Mouse (Mus musculus): ENCODE data around the gene Scai. TPM values are rescaled to one million over a fixed set of nuclear protein-coding genes. Genes with fewer than 3 reads are reported as not detected.
A peak's percentile ranks its signal among the peaks of the same experiment; 100 is the strongest.

Scai gene
- total and polyA plus RNA-seq, 2 experiments from 2014 or later, result 11.6 to 68.6 TPM

DNA sequence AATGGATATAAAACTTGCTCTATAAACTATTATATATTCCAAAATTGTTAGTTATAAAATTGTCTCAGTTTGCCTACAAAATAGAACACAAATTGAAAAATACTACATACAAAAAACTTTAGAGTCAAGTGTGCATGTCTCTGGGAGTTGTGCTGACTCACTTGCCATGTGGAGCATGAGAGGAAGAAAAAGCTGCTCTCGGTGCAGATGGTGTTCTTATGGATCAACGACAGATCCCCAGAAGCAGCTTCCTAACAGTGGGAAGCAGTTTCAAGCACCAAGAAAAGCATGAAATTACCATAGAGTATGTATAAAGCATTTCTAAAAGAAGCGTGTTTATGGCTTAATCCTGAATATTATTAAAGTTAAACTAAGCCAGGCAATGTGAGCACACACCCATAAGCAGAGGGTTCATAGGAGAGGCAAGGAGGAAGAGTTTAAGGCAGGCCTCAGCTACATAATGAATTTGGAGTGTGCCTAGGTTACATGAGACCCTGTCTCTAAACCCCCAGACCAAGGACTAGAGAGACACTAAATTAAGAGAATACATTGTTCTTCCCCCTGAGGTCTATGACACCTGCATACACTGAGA is 48.1 kb downstream of the Scai start:
- 54% methylated on average over 3 of the region's 3 CpGs for WGBS
- no peak for TF ChIP-seq CTCF (IDR thresholded peaks at IDR 0.05; ENCODE audit: low read depth)
- no peak overlapping the region for H3K4me2 ChIP-seq (ENCODE audit: low read depth)
- H3K36me3 ChIP-seq (ENCODE audit: insufficient read depth), result no peaks in the 10 kb centered on the region
- H3K27ac ChIP-seq (ENCODE audit: low read depth, low read length), result no peak overlapping the region; the same call in 1 of the 2 replicates
- no peaks in the 10 kb centered on the region for H3K27me3 ChIP-seq (ENCODE audit: insufficient read depth, low read length)
- H3K9me3 ChIP-seq (ENCODE audit: low read length), result no peaks in the 10 kb centered on the region
- H3K4me3 ChIP-seq (ENCODE audit: low read depth, low read length), result no peak overlapping the region
- peak; percentile 84 for ATAC-seq
- H3K4me1 ChIP-seq (ENCODE audit: insufficient read depth), result no peaks in the 10 kb centered on the region
- no peak overlapping the region for H3K9ac ChIP-seq
- peak; percentile 55 for DNase-seq

GRCm38 (mm10) chr2:39140586-39141455 is 49.7 kb downstream of the Scai start:
- 79% methylated on average over 7 of the region's 7 CpGs for WGBS
- Histone ChIP-seq H3K4me1 (ENCODE audit: insufficient read depth) (no peaks in the 10 kb centered on the region), H3K9ac (no peak overlapping the region), H3K27ac (ENCODE audit: low read depth, low read length) (no peak overlapping the region), H3K4me3 (ENCODE audit: low read depth, low read length) (no peak overlapping the region), H3K9me3 (ENCODE audit: low read length) (no peaks in the 10 kb centered on the region), H3K27me3 (ENCODE audit: insufficient read depth, low read length) (no peaks in the 10 kb centered on the region), H3K4me2 (ENCODE audit: low read depth) (no peak overlapping the region), H3K36me3 (ENCODE audit: insufficient read depth) (no peaks in the 10 kb centered on the region)
- ATAC-seq (no peak), DNase-seq (no peak)
- no peak for TF ChIP-seq CTCF (IDR thresholded peaks at IDR 0.05; ENCODE audit: low read depth)

GRCm38 (mm10) chr2:39129526-39130326 is 60.8 kb downstream of the Scai start:
- no peak for TF ChIP-seq CTCF (IDR thresholded peaks at IDR 0.05; ENCODE audit: low read depth)
- Histone ChIP-seq H3K9me3 (ENCODE audit: low read length) (no peaks in the 10 kb centered on the region), H3K4me1 (ENCODE audit: insufficient read depth) (no peaks in the 10 kb centered on the region), H3K27ac (ENCODE audit: low read depth, low read length) (0 out of 2 replicates have a peak overlapping the region, but pooled peaks have one; percentile 46), H3K36me3 (ENCODE audit: insufficient read depth) (peaks cover 3% of the 10 kb centered on the region; the same call in 1 of the 2 replicates), H3K4me3 (ENCODE audit: low read depth, low read length) (no peak overlapping the region), H3K27me3 (ENCODE audit: insufficient read depth, low read length) (no peaks in the 10 kb centered on the region), H3K4me2 (ENCODE audit: low read depth) (no peak overlapping the region), H3K9ac (no peak overlapping the region)
- 45% methylated on average over 3 of the region's 3 CpGs for WGBS
- ATAC-seq (peak; percentile 71), DNase-seq (peak; percentile 80)

DNA sequence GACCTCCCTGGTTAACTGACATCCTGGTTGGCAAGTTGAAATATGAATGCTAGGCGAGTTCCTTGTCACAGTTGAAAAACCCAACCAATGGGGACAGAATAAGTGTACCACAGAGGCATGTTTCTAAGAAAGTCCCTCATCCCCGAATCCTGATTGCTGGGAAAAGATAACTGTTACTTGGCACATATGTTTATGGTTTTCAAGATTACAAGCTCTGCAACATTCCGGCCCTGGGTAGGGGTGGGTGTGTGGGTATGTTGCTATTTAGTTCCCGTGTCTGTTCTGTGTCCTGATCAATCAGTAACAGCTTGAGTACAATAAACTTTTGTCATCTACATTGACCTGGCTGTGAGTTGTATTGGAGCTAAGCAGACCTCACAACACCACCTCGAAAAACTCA is 66.4 kb downstream of the Scai start:
- no peak overlapping the region for H3K27ac ChIP-seq (ENCODE audit: low read depth, low read length)
- no peaks in the 10 kb centered on the region for H3K27me3 ChIP-seq (ENCODE audit: insufficient read depth, low read length)
- H3K4me3 ChIP-seq (ENCODE audit: low read depth, low read length), result no peak overlapping the region
- ATAC-seq (no peak), DNase-seq (no peak)
- TF ChIP-seq CTCF (IDR thresholded peaks at IDR 0.05; ENCODE audit: low read depth), result no peak
- no peaks in the 10 kb centered on the region for H3K4me1 ChIP-seq (ENCODE audit: insufficient read depth)
- 87% methylated on average over 5 of the region's 5 CpGs for WGBS
- H3K36me3 ChIP-seq (ENCODE audit: insufficient read depth), result peaks cover 30% of the 10 kb centered on the region
- no peaks in the 10 kb centered on the region for H3K9me3 ChIP-seq (ENCODE audit: low read length)
- no peak overlapping the region for H3K9ac ChIP-seq
- H3K4me2 ChIP-seq (ENCODE audit: low read depth), result no peak overlapping the region

DNA sequence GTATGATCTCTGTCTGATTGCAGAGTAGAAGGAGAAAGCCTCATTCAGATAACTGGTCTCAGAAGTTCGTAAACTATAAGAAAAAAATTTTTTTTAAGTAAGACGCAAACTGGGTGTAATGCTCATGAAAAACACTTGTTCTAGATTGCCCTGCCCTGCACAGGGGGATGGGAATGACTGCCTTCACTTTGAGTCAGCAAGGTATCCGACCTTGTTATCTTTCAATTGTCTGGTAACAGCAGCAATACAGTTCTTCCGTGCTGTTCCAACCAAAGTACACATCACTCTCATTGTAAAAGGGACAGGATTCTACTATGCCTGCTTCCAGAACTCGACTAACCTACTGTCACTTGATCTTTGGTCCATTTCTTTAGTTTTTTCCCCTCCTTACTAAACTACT is 69.4 kb downstream of the Scai start:
- no peak for TF ChIP-seq CTCF (IDR thresholded peaks at IDR 0.05; ENCODE audit: low read depth)
- no peak overlapping the region for H3K4me2 ChIP-seq (ENCODE audit: low read depth)
- DNase-seq (no peak), ATAC-seq (no peak)
- H3K36me3 ChIP-seq (ENCODE audit: insufficient read depth), result peaks cover 50% of the 10 kb centered on the region
- H3K27ac ChIP-seq (ENCODE audit: low read depth, low read length), result no peak overlapping the region
- no peaks in the 10 kb centered on the region for H3K4me1 ChIP-seq (ENCODE audit: insufficient read depth)
- no peak overlapping the region for H3K4me3 ChIP-seq (ENCODE audit: low read depth, low read length)
- H3K9ac ChIP-seq, result no peak overlapping the region
- WGBS, result 92% methylated on average over 5 of the region's 5 CpGs
- H3K27me3 ChIP-seq (ENCODE audit: insufficient read depth, low read length), result no peaks in the 10 kb centered on the region
- H3K9me3 ChIP-seq (ENCODE audit: low read length), result no peaks in the 10 kb centered on the region

DNA sequence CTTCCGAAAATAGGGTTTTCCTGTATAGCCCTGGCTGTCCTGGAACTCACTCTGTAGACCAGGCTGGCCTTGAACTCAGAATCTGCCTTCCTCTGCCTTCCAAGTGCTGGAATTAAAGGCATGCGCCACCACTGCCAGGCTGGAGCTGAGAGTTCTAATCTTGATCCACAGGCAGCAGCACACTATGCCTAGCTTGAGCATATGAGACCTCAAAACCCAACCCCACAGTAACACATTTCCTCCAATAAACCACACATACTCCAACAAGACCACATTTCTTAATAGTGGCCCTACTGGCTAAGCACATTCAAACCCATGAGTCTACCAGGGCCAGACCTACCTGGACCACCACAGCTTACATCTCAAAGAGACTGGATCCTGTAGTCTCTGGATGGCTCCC is 74.0 kb downstream of the Scai start:
- no peak for ATAC-seq
- 92% methylated on average over 2 of the region's 2 CpGs for WGBS
- H3K4me2 ChIP-seq (ENCODE audit: low read depth), result no peak overlapping the region

More for the DNA sequence above, 74.0 kb downstream of the Scai start:
- no peaks in the 10 kb centered on the region for H3K4me1 ChIP-seq (ENCODE audit: insufficient read depth)
- DNase-seq, result no peak
- no peak overlapping the region for H3K4me3 ChIP-seq (ENCODE audit: low read depth, low read length)
- no peak for TF ChIP-seq CTCF (IDR thresholded peaks at IDR 0.05; ENCODE audit: low read depth)
- peaks cover 58% of the 10 kb centered on the region for H3K36me3 ChIP-seq (ENCODE audit: insufficient read depth)
- no peak overlapping the region for H3K9ac ChIP-seq
- H3K27me3 ChIP-seq (ENCODE audit: insufficient read depth, low read length), result no peaks in the 10 kb centered on the region
- no peaks in the 10 kb centered on the region for H3K9me3 ChIP-seq (ENCODE audit: low read length)
- H3K27ac ChIP-seq (ENCODE audit: low read depth, low read length), result no peak overlapping the region

Measured in forebrain, postnatal 0 days (tissue).